ENCODE assay signal across 16 mouse cellular contexts in the genomic region with DNA sequence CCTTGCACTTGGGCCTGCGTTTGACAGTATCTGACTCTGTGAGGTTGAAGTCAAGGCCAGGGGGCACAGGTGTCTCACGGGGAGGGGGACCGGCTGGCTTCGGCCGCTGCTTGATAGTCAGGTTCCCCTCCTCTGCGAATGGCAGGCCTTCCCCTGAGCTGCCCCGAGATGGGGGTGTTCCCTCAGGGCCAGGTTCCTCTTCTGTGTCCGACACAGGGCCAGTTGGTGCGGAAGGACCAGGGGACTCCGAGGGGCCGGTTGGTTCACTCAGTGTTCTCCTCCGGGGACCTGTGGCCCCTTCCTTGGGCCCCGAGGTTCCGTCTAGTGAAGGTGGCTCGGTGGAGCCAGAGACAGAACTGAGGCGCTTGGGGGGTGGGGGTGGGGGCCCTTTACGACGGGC.
"Had no signal": no experiment of that assay in that cellular context is flagged by ENCODE, and none has a peak within 500 bp of the region (broad histone marks: within the 10 kb centered on the region; RNA-seq: fewer than 3 reads in every experiment).

No protein-coding gene starts in this region.

- H3K4me1 ChIP-seq: neural tube, embryonic 13.5 days; neural tube, embryonic 15.5 days; stomach, embryonic 15.5 days had no signal

- H3K4me3 ChIP-seq: neural tube, embryonic 13.5 days; neural tube, embryonic 15.5 days; stomach, embryonic 15.5 days had no signal

- H3K9me3 ChIP-seq: neural tube, embryonic 13.5 days; neural tube, embryonic 15.5 days; stomach, embryonic 15.5 days had no signal

- H3K9ac ChIP-seq: neural tube, embryonic 13.5 days; neural tube, embryonic 15.5 days; stomach, embryonic 15.5 days had no signal

- H3K27me3 ChIP-seq: neural tube, embryonic 13.5 days; neural tube, embryonic 15.5 days; stomach, embryonic 15.5 days had no signal

- H3K27ac ChIP-seq: neural tube, embryonic 13.5 days; neural tube, embryonic 15.5 days; stomach, embryonic 15.5 days; stomach, postnatal 0 days had no signal

- H3K4me2 ChIP-seq: neural tube, embryonic 13.5 days; neural tube, embryonic 15.5 days; stomach, embryonic 15.5 days had no signal

- DNase-seq: retina, postnatal 1 day; right cerebral cortex, adult 18-20 months; right cerebral cortex, postnatal 14 days; right cerebral cortex, postnatal 25 days; right cerebral cortex, postnatal 4 days; spleen, adult 18-20 months; thymus, adult 18-20 months; thymus, adult 2 months; thymus, postnatal 14 days; thymus, postnatal 25 days; thymus, postnatal 36 days; thymus, postnatal 4 days had no signal
